Mouse (Mus musculus) liver, embryonic 14.5 days (tissue): Measurements from ENCODE around the gene Pacrg.

Experiments used
- CTCF ChIP-seq: IDR thresholded peaks from 2 replicates; pipeline ENCODE4 v1.5.1; 2016; ENCODE audit warnings: antibody characterized with exemption, low read depth, control low read depth
- EP300 ChIP-seq: IDR thresholded peaks from 2 replicates; pipeline ENCODE4 v1.6.1; 2016; ENCODE audit warnings: antibody characterized with exemption, low read depth

- TF ChIP-seq CTCF: no peak
- no peak for TF ChIP-seq EP300
Observed at GRCm38 (mm10) chr17:10439815-10440214, 400.3 kb downstream of the Pacrg start.
